Mouse (Mus musculus) spleen, postnatal 36 days (tissue): ENCODE results near the gene Eml6.
"Not testable (repeated sequence)": the region's sequence is repeated elsewhere in the genome, so short reads cannot be mapped to it uniquely, and the experiment has no call there.

ENCODE experiments used
- DNase-seq, 2 experiments: peaks; one replicate each; pipeline ENCODE4 v3.0.0; 2022; ENCODE audit warnings: low spot score in 2 of 2, mixed read lengths in 1 of 2

Gene Eml6

DNA sequence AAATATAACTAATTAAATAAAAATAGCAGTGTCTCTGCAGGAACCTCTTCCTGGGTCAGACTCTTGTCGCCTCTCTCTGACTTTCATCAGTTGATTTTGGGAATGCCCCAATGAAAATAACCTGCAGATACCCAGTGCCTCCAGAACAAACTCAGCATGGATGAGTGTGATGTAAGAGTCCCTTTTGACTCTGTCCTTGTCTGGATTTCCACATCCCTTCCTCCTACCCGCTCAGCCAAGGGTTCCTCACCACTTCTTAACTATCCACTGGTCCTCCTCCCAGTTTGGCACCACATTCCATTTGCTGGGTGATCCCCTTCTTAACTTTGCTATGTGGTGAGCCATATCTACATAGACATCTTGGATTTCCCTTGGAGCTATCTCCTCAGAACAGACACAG, 235.0 kb downstream of the Eml6 start:
- no peak for DNase-seq

DNA sequence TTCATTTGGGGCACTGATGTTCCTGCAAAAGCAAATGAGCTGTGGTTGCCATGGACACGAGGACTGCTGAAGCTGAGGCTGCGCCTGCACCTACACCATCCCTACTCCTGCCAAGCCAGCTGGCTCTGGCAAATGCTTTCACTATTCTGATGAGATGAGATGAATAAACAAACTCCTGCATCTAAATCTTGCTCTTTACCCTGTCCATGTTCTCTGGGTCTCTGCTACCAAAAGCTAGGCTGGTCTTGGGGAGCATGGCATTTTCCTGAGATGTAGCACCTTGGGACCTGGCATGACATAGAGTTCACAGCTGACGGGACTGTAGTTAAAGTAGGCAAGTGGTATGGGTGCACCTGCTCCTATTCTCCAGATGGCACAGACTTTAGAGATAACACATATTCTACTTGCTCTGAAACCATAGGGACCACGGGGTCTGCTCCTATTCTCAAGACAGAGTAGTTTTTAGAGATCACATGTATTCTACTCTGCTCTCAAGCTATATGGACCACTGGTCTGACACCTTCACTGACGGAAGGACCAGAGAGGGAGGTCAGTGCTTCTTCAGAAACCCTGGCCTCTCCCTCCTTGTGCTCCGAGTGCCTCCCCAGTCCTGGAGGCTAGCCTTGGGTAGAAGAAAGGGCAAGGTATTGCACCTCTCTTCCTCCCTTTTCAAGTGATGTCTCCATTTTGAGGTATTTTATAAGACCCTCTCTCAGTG, 236.8 kb downstream of the Eml6 start:
- DNase-seq = no peak

DNA sequence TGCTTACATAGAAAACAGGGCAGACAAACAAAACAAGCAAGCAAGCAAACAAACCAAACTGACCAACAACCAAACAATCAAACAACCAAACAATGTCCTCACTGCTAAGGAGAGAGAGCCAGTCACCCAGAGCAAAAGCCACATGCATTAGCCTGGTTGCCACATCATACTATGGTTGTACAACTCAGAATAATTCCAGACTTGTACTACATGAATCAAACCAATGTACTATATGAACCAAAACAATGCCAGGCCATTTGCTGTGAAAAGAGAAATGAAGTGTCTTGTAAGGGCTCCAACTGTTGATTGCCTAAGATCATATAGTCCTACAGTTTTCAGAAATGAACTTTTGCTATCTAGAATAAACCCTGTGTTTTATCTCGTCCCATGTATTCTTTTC, 237.3 kb downstream of the Eml6 start:
- no peak for DNase-seq

- DNase-seq = peak; percentile 41 to 57
Observed at GRCm38 (mm10) chr11:29787473-29787872, 238.4 kb downstream of the Eml6 start.

GRCm38 (mm10) chr11:29786583-29787219, 239.1 kb downstream of the Eml6 start:
- peak; percentile 69 to 81 for DNase-seq

DNA sequence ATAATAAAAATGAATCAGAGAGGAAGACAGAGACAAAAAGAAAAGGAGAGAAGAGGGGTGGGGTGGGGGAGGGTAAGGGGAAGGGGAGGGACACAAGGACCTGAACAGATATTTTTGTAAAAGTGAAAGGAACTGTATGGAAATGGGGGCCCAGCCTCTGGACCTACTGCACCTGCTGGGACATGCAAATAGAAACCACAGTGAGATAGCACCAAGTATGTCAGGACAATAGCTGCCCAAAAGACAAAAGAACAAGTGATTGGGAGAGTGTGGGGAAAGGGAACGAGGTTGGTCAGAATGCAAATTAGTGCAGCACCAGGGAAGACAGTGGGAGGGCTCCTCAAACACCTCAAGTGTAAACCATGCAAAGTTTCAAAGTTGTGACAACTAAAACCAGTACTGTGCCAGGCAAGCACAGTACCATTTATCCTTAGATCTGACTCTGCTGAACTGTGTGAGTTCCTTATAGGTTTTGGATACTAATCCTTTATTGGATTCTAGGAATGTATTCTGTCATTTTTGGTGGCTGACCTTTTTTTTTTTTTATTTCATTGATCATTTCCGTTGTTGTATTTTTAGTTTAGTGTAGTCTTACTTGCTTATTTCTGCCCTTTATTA, 246.3 kb downstream of the Eml6 start:
- no peak for DNase-seq

DNA sequence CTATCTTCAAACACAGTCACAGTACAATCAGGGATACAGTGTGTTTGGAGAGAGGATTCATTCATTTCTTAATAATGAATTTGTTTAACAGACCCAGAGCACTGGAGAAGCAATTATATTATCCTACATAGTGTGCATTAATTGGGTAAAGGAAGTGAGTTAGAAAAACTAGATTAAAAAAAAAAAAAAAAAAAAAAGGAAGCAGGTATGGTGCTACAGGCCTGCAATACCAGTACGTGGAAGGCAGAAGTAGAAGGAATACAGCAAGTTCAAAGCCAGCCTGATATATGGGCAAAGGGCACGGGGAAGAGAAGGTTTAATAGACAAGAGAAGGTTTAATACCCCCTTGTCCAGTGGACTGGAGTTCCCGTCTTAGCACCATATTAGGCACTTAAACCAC, 246.9 kb downstream of the Eml6 start:
- DNase-seq = no peak

DNA sequence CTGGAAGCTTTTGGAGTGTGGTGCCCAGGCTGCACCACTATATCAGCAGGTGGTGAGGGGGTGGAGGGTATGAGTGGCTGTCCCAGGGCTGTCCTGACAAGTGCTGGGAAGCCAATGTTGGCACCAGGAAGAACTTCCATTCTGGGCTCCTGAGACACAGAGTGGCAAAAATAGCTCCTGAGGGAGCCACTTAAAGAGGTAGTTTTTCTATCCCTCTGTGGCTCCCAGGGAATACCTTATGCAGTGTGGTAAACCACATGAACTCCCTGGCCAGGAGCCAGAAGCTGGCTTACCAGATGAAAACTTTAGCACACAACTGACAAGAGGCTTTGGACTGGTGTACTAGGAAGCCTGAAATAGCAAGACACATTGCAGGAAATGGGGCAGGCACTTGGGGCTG, 247.9 kb downstream of the Eml6 start:
- DNase-seq = no peak

GRCm38 (mm10) chr11:29774760-29775159, 251.1 kb downstream of the Eml6 start:
- no peak for DNase-seq

DNA sequence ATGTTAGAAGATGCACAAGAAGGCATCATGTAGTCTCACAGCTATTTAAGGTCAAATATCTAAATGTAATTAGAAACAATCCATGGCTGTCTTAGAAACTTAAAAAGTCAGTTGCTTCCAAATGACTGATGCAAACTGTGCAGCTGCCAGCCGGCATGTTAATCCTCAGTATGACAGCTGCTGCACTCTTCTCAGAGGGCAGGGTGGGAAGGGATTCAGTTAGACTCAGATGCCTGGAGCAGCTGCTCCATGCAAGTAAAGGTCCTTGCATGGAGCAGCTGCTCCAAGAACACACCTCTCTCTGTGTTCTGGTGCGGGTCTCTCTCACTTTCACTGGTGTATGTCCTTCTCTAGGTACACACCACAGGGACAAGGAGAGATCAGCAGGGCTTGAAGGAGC, 251.5 kb downstream of the Eml6 start:
- DNase-seq = no peak

GRCm38 (mm10) chr11:29772279-29772678, 253.6 kb downstream of the Eml6 start:
- no peak for DNase-seq

- DNase-seq = no peak
Observed at GRCm38 (mm10) chr11:29770666-29771400, 255.0 kb downstream of the Eml6 start.

- DNase-seq = no peak
Observed at GRCm38 (mm10) chr11:29768523-29768922, 257.3 kb downstream of the Eml6 start.

- DNase-seq = no peak
Observed at GRCm38 (mm10) chr11:29766313-29766982, 259.4 kb downstream of the Eml6 start.

DNA sequence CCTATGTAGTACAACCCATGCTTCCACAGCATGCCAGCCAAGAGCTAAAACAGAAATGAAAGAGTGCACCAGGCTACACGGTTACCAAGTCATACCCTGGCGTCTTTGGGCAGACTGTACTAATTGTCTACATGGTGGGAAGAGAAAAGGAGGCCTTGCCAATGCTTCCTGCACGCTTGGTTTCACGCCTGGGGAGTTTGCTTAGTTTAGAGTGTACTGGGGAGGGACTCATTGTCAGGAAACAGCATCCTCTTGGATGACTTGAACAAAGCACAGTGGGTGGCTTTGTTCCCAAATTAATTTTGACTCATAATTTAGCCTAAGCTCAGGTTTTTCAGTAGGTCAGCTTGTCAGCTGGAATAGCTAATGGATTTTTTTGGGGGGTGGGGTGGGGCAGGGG, 260.8 kb downstream of the Eml6 start:
- DNase-seq = no peak

- no peak for DNase-seq
Observed at GRCm38 (mm10) chr11:29762768-29763167, 263.1 kb downstream of the Eml6 start.

DNA sequence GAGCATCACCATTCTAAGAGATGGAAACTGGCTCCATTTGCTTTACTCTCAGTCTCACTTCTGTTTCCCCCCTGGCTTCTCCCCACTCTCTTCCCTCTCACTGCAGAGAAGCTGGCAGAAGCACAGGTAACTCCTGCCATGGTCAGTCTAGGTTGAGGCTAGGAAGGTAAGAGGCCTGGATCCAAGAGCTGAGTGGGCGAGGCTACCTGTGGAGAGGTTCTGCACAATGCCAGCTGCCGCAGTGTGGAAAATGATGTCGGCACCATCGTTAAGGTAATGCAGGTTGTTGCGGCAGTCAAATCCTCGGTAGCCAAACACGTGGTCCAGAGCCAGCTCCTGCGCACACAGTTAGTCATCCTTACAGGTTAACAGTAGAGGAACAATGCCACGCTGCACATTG, 264.4 kb downstream of the Eml6 start:
- DNase-seq = no peak

DNA sequence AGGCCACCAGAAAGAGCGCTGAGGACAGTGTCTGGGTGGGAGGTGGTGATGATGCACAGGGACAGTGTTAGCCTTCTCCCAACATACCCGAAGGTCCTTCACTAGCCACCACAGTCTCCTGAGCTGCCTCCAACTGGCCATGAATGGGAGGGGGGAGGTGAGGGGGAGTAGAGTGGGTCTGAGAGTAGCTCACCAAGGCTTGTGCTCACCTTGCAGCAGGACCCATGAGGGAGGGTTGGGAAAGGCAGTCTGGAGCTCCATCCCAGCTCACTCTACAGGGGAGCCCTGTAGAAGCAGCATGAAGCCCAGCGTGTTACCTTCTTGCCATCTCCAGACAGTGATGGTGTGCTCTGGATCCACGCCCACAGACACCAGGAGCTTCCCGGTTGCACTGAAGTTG, 267.2 kb downstream of the Eml6 start:
- DNase-seq = no peak

DNA sequence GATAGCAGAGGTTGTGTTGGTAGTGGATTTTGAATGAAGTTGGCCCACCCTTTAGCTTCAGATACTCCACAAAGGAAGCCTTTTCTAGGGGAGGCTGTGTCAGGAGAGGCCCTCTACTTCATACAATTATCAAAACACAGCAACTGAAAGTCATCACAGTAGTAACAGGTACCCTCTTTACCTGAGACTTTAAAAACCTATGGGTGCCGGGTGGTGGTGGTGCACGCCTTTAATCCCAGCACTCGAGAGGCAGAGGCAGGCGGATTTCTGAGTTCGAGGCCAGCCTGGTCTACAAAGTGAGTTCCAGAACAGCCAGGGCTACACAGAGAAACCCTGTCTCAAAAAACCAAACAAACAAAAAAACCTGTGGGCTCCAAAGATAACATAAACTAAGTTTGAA, 269.8 kb downstream of the Eml6 start:
- not testable (repeated sequence) for DNase-seq

DNA sequence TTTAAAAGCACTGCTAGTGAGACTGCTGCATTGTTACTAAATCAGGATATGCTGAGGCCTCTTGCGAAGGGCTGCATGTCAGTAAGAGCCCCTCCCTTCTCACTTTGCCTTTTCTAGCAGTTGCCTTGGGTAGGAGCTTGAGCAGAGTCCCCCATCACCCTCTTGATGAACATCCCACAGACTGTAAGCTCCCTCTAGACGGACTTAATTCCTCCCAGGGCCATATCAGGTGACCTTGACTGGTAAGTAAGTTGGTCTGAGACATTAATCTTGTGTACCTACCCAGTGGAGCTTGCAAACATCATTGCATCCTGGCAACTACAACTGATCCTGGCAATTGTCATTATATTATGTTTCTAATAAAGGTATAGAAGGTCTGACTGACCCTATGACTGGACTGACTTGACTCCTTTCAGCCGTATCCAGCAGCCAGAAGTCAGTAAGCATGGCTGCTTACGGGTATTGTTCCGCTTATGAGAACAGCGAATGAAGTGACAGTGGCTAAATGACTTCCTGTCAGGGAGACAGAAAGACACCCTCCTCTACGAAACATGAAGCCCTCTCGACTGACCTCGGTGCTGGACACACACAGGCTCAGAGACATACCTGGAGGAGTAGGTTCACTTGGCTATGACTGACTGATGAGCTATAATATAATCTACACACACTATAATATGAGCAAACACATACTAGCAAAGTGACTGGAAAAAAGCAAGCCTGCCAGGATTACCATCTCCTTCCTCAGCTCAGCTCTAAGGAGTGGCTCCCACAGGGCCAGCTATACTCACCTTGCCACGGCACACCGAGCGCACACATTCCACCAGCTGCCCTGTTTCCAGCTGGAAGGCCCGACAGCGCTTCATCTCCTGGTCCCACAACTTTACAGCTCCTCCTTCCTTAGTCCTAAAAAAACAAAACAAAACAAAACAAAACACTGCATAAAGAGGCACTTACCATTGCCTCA, 273.9 kb downstream of the Eml6 start:
- no peak for DNase-seq

DNA sequence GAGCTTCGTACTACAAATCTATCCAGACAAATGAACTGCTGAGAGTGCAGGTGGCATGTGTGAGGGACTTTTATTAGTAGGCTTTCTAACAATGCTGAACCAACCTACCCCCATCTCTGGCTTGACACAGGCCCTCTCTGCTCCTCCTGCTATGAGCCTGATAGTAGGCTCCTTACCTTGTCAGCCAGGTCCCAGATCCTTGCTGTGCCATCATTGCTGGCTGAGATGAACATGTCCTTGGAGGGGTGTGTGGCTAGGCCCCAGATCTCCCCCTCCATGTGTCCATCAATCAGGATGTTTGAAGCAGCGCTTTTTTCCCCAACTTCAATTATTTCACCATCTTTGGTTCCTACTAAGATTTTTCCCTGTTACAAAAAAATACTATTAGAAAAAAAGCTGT, 274.8 kb downstream of the Eml6 start:
- no peak for DNase-seq
